Mouse (Mus musculus) limb, embryonic 10.5 days (tissue): Measurements from ENCODE around the gene Adam15. TPM values are rescaled to one million over a fixed set of nuclear protein-coding genes. Genes with fewer than 3 reads are reported as not detected.

Source experiments
- DNase-seq: peaks from one replicate; pipeline ENCODE4 v3.0.0-alpha.2; 2017; ENCODE audit warnings: low spot score
- H3K27ac ChIP-seq: fragments of 300-500 bp; sonication (generic); 2 replicates; pipeline ENCODE4 v1.5.1; 2016; ENCODE audit warnings: mild to moderate bottlenecking
- H3K27me3 ChIP-seq: fragments of 300-500 bp; sonication (generic); 2 replicates; pipeline ENCODE4 v1.6.1; 2016; ENCODE audit warnings: low read depth, mild to moderate bottlenecking; ENCODE audit not compliant: poor library complexity, severe bottlenecking
- H3K36me3 ChIP-seq: fragments of 300-500 bp; sonication (generic); 2 replicates; pipeline ENCODE4 v1.6.1; 2016; ENCODE audit warnings: mild to moderate bottlenecking, moderate library complexity
- H3K4me1 ChIP-seq: fragments of 300-500 bp; sonication (generic); 2 replicates; pipeline ENCODE4 v1.6.1; 2016
- H3K4me3 ChIP-seq: fragments of 300-500 bp; sonication (generic); 2 replicates; pipeline ENCODE4 v1.5.1; 2016; ENCODE audit warnings: mild to moderate bottlenecking, moderate library complexity
- H3K9me3 ChIP-seq: fragments of 300-500 bp; sonication (generic); replicated peaks from 2 replicates; pipeline ENCODE4 v1.6.1; 2016; ENCODE audit warnings: mild to moderate bottlenecking
- WGBS: fragments of 180-500 bp; shearing (Covaris S2); methylation state at CpG from one replicate; pipeline ENCODE4 v1.1.7; 2016; 5-methylcytosine and 5-hydroxymethylcytosine counted together
- polyA plus RNA-seq: library from polyadenylated mRNA; unstranded; fragments of >200 nt; fragmentation: Nextera tagmentation; extraction: Ambion mirVana; gene quantifications from 2 replicates; pipeline ENCODE4 v1.2.1, GENCODE M21; 2016

The Adam15 gene
- polyA plus RNA-seq: 29.4 TPM in 2 replicates

GRCm38 (mm10) chr3:89349869-89350501 is at the start of gene Adam15:
Gene Adam15, minus strand, starts transcription at chr3:89349996.
- Histone ChIP-seq H3K9me3 (no peaks in the 10 kb centered on the region), H3K27me3 (peaks cover 65% of the 10 kb centered on the region), H3K4me1 (peaks cover 39% of the 10 kb centered on the region), H3K27ac (peak within 1 kb of the TSS; percentile 69), H3K36me3 (peaks cover 17% of the 10 kb centered on the region), H3K4me3 (peak within 1 kb of the TSS; percentile 67)
- peak; percentile 90 for DNase-seq
- WGBS: 1% methylated on average over 59 of the region's 59 CpGs

DNA sequence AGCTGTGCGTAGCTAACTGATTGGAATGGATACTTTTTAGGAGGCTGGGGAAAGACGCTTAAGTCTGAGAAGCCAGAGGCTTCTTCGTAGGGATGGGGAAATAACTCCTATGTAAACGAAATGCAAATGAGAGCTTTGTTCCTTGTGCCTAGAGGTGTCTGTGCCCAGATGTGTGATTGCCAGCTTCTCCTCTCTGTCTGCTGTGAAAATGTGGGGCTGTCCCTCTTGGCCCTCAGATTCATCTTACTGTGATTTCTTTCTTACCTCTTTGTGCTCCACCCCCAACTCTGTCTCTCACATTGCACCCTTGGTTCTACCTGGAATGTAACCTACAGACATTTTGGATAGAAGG is 46.8 kb upstream of the Adam15 start:
- H3K9me3 ChIP-seq: no peaks in the 10 kb centered on the region
- H3K27ac ChIP-seq: peak overlapping the region; percentile 88; the same call in 1 of the 2 replicates
- WGBS: 2% methylated on average over 4 of the region's 4 CpGs
- DNase-seq: no peak
- H3K4me3 ChIP-seq: peak overlapping the region; percentile 59
- peaks cover 16% of the 10 kb centered on the region for H3K27me3 ChIP-seq
- H3K36me3 ChIP-seq: no peaks in the 10 kb centered on the region
- peaks cover 54% of the 10 kb centered on the region for H3K4me1 ChIP-seq

DNA sequence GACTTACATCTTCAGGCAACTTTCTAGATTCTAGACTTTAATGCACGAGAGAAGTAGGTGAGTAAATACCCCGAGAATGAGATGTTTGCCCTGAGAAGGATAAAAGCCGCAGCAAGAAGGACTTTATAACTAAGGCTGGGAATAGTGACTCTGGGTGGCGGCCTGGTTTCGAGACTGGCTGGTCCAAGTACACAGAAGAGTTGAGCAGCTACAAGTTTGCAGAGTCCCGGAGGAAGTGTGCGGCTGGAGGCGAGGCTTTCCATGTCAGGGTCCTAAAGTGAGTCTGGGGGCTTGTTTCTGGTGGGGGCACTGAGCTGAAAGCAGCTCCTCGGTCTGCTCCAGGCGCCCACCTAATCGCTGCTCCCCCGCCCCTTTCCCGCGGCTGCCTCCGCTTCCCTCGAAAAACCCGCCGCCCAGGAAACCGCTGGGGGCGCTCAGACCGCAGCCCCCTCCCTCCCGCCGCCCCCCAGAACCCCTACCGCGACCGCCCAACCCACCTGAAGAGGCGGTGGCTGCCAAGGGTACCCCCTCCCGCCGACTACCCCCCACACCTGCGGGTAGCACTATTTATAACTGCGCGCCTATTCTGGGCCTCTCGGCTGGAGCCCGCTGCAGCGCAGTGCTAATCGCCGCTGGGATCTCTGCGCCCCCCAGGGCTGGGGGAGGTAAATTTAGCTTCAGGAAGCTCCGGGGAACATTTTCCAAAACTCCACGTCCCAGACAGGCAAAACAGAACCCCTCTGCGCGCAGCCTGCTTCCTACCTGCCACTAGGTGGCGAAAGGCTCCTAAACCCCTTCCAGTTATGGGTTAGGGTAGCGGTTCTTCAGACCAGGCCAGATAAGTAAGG is 46.2 kb upstream of the Adam15 start:
- Histone ChIP-seq H3K27me3 (peaks cover 22% of the 10 kb centered on the region), H3K27ac (peak overlapping the region; percentile 88), H3K4me3 (peak overlapping the region; percentile 59), H3K9me3 (no peaks in the 10 kb centered on the region), H3K36me3 (no peaks in the 10 kb centered on the region), H3K4me1 (peaks cover 60% of the 10 kb centered on the region)
- peak; percentile 84 for DNase-seq
- WGBS: under 1% methylated on average over 44 of the region's 44 CpGs

DNA sequence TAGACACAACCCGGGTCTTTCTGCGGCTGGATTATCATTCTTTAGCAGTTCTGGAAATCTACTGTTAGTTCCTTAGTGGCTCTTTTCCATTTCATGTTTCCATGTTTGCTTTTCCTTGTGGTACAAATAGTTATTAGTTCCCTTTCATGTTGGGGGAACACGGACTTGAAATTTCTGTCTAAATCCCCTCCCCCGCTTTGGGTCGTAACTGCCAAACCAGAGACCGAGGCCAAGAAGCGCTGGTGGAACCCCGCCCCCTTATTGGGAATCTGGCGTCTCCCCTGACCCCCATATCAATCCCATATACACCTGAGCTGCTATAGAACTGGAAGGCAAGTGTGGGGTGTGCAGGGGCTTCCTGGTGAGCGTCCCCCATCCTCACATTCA is 45.6 kb upstream of the Adam15 start:
- peaks cover 29% of the 10 kb centered on the region for H3K27me3 ChIP-seq
- H3K36me3 ChIP-seq: no peaks in the 10 kb centered on the region
- H3K27ac ChIP-seq: peak overlapping the region; percentile 88; the same call in 1 of the 2 replicates
- under 1% methylated on average over 10 of the region's 10 CpGs for WGBS
- H3K4me1 ChIP-seq: peaks cover 66% of the 10 kb centered on the region
- H3K4me3 ChIP-seq: peak overlapping the region; percentile 59
- H3K9me3 ChIP-seq: no peaks in the 10 kb centered on the region
- no peak for DNase-seq

DNA sequence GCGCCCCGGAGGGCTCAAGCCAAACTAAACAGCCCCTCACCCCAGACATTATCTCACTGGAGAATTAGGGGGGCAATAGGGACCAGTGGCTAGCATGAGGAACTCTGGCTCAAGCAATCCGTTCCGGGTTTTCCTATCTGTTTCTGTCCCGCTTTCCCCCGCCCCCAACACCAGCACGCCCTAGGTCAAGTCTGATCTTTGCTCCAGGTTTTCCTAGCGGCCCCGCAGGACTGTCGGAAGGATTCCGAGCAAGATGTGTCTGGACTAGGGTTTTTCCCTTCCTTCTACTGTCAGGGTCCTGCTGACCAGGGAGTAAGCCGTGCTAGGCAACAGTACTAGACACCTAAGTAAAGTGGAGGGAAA is 45.1 kb upstream of the Adam15 start:
- Histone ChIP-seq H3K36me3 (no peaks in the 10 kb centered on the region), H3K27ac (peak overlapping the region; percentile 88)

DNA sequence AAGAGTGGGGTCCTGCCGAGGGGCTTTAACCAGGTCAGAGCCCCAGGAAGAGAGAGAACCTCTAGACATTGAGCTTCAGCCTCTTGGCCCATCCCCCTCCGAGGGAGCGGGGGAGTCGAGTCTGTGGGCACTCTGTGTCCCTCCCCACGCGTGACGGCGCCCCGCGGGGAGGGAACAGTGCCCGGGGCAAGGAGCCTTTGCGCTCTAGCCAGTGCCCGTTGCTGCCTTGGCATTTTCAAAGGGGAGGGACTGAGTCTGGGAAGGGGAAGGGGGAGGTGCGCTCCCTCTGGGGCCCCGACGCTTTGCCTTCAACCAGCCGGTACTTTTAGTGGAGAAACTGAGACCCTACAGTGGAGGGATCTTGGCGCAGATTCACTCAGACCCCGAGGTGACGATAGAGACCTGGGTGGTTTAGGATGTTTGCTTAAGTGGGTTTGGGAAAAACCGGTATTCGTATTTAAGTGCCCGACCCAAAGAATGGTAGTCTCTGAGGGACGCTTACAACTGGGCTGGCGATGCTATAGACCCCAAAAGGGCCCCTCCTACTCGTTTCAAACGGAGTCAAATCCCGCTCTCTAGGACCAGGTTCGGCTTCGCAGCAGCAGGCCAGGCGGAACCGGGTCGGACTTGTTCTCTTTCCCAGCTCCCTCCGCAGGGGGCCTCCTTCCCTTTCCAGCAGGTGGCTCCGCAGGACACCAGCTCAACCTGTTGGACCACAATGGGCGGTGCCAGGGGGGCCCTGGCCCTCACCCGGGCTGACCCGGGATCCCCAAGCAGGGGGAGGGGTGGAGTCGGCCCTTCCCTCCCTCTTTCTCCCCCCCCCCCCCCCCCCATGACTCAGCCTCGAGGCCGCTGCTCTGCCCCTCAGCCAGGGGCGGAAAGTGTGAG is 44.5 kb upstream of the Adam15 start, which contains the start of gene Zbtb7b:
Zbtb7b (minus strand) TSS at position 771 of the 888 bp plus-strand sequence.
- Histone ChIP-seq H3K9me3 (no peaks in the 10 kb centered on the region), H3K27me3 (peaks cover 37% of the 10 kb centered on the region), H3K27ac (peak within 1 kb of the TSS; percentile 88), H3K36me3 (no peaks in the 10 kb centered on the region), H3K4me1 (peaks cover 74% of the 10 kb centered on the region), H3K4me3 (peak within 1 kb of the TSS; percentile 59)
- under 1% methylated on average over 42 of the region's 42 CpGs for WGBS
- peak; percentile 76 for DNase-seq

More for the DNA sequence above, 45.1 kb upstream of the Adam15 start:
- Histone ChIP-seq H3K4me1 (peaks cover 71% of the 10 kb centered on the region), H3K4me3 (peak overlapping the region; percentile 59), H3K9me3 (no peaks in the 10 kb centered on the region), H3K27me3 (peaks cover 33% of the 10 kb centered on the region)
- DNase-seq: peak; percentile 87
- 0% methylated on average over 12 of the region's 12 CpGs for WGBS

GRCm38 (mm10) chr3:89393605-89394004 is 43.8 kb upstream of the Adam15 start:
- peak overlapping the region; percentile 59 for H3K4me3 ChIP-seq
- under 1% methylated on average over 15 of the region's 15 CpGs for WGBS
- H3K9me3 ChIP-seq: no peaks in the 10 kb centered on the region
- DNase-seq: peak; percentile 95
- H3K27ac ChIP-seq: peak overlapping the region; percentile 88
- H3K36me3 ChIP-seq: no peaks in the 10 kb centered on the region
- H3K27me3 ChIP-seq: peaks cover 38% of the 10 kb centered on the region
- peaks cover 80% of the 10 kb centered on the region for H3K4me1 ChIP-seq

DNA sequence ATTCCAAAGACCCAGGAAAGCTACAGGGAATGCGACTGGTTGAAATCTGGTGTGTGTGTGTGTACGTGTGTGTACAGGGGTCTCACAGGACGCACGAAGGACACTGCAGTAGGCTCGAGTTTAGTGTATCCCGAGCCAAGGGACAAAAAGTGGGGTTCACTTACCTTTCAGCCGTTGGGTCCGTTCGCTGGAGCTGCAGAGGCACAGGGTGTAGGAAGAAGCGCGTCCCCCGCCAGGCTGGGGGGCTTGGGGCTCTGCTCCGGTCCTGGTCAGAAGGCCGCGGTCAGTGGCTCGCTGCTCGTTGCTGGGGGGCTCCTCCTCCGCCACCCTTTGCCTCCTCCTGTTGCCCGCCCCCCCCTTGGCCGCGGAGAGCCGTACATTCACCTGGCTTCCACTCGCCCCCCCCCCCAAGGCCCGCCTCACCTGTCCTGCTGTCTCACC is 43.1 kb upstream of the Adam15 start:
- 0% methylated on average over 20 of the region's 24 CpGs for WGBS
- H3K27ac ChIP-seq: peak overlapping the region; percentile 88
- no peaks in the 10 kb centered on the region for H3K36me3 ChIP-seq
- H3K4me3 ChIP-seq: peak overlapping the region; percentile 59
- DNase-seq: peak; percentile 50
- no peaks in the 10 kb centered on the region for H3K9me3 ChIP-seq
- H3K4me1 ChIP-seq: peaks cover 87% of the 10 kb centered on the region
- peaks cover 38% of the 10 kb centered on the region for H3K27me3 ChIP-seq

DNA sequence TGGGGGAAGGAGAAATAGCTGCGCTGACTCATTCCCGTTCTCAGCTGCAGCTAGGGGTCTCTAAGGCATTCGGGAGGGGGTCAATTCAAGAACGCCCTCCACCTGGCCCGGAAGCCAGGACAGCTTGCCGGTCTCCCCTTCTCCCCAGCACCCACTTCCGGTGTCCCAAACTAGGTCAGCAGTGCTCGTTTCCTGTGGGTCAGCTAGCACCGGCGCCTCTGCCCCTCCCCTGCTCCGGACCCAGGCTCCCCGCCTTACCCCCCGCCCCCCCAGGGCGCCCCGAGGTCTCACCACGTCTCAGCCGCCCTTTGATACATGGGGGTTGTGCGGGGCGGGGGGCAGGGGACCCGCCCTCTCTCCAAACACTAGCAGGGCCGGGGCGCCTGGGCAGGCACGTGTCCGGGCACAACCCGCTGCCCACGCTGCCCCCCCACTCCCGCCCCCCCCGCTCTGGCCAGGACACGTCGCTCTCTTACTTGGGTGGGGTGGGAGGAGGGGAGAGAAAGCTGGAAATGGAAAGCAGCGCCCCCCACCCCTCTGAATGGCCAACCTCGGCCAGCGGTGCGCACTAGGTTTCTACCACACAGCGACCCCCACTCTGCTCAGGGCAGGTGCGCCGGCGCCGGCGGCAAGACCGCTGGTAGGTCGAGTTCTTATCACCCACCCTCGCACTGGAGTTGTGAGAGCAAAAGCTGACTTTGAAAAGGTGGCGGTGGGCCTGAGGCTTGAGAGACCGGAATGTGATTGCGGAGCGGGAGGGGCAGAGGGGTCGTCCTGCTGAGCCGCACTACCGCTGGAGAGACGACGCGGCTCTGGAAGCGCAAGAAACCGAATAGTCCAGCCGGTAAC is 42.1 kb upstream of the Adam15 start:
- H3K36me3 ChIP-seq: no peaks in the 10 kb centered on the region
- DNase-seq: peak; percentile 68
- H3K4me1 ChIP-seq: peaks cover 96% of the 10 kb centered on the region
- peak overlapping the region; percentile 59 for H3K4me3 ChIP-seq
- H3K9me3 ChIP-seq: no peaks in the 10 kb centered on the region
- WGBS: under 1% methylated on average over 56 of the region's 56 CpGs
- H3K27me3 ChIP-seq: peaks cover 41% of the 10 kb centered on the region
- H3K27ac ChIP-seq: peak overlapping the region; percentile 88

DNA sequence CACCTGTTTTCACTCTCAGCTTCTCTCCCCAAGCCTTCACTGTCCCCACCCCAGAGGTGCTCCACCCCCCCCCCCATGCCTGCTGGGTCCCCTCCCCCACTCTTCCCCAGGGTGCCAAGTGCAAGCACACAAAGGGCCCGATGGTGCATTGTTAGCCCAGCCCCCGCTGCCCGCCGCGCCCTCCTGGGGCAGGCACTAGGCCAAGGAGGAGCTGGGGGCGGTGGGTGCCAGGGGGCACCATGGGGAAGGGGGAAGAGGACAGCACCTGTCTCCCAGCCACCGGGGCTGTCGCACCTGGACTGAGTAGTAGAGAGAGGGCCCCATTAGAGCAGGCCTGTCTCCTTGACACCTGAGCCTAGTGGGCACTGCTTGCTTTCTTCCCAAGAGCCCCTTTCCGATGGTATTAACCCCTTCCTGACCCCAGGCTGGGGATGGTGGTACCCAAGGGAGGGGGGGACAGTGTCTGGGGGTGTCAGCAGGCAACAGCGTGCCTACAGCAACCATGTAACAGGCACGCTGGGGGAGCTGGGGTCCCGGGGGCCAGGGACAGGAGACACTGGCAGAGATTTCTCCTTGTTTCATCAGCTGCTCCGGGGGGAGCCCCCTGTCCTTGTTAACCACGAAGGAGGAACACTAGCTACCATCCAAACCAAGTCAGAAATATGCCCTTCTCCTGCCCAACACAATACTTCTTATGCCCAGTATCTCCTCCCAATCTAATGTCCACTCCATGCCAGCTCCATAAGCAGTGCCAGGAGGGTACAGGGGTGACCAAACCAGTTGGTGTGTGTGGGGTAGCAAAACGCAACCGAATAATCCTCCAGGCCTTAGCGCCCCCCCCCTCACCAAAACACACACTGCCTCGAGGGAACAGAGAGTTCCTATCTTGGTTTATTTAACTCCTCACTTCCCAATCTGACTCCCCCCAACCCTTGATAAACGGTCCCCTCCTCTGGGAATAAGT is 41.2 kb upstream of the Adam15 start:
- peaks cover 96% of the 10 kb centered on the region for H3K4me1 ChIP-seq
- no peaks in the 10 kb centered on the region for H3K36me3 ChIP-seq
- H3K9me3 ChIP-seq: no peaks in the 10 kb centered on the region
- no peak for DNase-seq
- H3K4me3 ChIP-seq: peak overlapping the region; percentile 59
- H3K27ac ChIP-seq: peak overlapping the region; percentile 88
- peaks cover 44% of the 10 kb centered on the region for H3K27me3 ChIP-seq
- WGBS: 14% methylated on average over 19 of the region's 19 CpGs

DNA sequence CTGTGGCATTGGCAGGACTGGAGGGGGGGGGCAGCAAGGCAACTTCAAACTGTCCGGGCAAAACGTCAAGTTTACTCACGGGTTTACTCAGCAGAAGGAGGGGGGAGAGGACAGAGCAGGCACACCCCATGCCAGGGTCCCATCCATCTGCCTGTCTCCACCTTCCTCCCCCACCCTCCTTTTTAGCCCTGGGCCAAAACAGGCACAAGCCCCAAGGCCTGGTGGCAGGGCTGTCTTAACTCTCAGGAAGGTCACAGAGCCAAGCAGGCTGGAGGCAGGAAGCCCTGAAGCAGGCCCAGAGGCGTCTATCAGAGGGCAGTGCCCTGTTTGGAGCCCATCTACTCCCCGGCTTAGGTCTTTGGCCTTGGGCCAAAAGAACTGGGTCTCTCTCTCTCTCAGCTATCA is 40.3 kb upstream of the Adam15 start:
- H3K4me3 ChIP-seq: no peak overlapping the region
- H3K36me3 ChIP-seq: no peaks in the 10 kb centered on the region
- peaks cover 51% of the 10 kb centered on the region for H3K27me3 ChIP-seq
- H3K4me1 ChIP-seq: peaks cover 96% of the 10 kb centered on the region
- no peaks in the 10 kb centered on the region for H3K9me3 ChIP-seq
- H3K27ac ChIP-seq: peak overlapping the region; percentile 88
- no peak for DNase-seq
- WGBS: 55% methylated on average over 5 of the region's 5 CpGs
